Comparison of ENCODE assay signal across 26 mouse cellular contexts in genomic region chr2:79018732-79019423, GRCm38 (mm10).
DNase-seq lines count a peak whose midpoint lies in the region; ATAC-seq and TF ChIP-seq lines count a peak whose summit lies in the region.
"Had no signal": no experiment of that assay in that cellular context is flagged by ENCODE, and none has a peak within 500 bp of the region (broad histone marks: within the 10 kb centered on the region; RNA-seq: fewer than 3 reads in every experiment).

No protein-coding gene starts in this region.

- no peaks in the 10 kb centered on the region for H3K36me3 ChIP-seq in forebrain, postnatal 0 days (ENCODE audit: insufficient read depth)
- H3K36me3 ChIP-seq in liver, embryonic 12.5 days, result no peaks in the 10 kb centered on the region
- H3K36me3 ChIP-seq: embryonic facial prominence, embryonic 12.5 days; heart, embryonic 15.5 days; hindbrain, embryonic 15.5 days; limb, embryonic 10.5 days; midbrain, embryonic 13.5 days; neural tube, embryonic 12.5 days had no signal

- peak; percentile 28 for DNase-seq in kidney, postnatal 14 days
- no peak for DNase-seq in kidney, postnatal 36 days
- peak; percentile 77 to 78 for DNase-seq in spleen, postnatal 36 days (ENCODE audit: low spot score in 2 of 2)
- no peak for DNase-seq in spleen, adult 12 weeks (ENCODE audit: low spot score)
- peak; percentile 7 for DNase-seq in lung, postnatal 36 days
- no peak for DNase-seq in forebrain, postnatal 0 days
- DNase-seq: adrenal gland, postnatal 14 days; cerebellum, adult 9-11 months; gastrocnemius, postnatal 25 days; heart, postnatal 4 days; right cerebral cortex, adult 18-20 months; thymus, adult 2 months had no signal

- H3K4me3 ChIP-seq in forebrain, postnatal 0 days (ENCODE audit: low read depth, low read length), result no peak overlapping the region
- no peak overlapping the region for H3K4me3 ChIP-seq in liver, embryonic 12.5 days
- H3K4me3 ChIP-seq: embryonic facial prominence, embryonic 12.5 days; erythroblast, embryonic 14.5 days; forebrain, embryonic 13.5 days; heart, embryonic 15.5 days; hindbrain, embryonic 15.5 days; left cerebral cortex, adult 2 months; limb, embryonic 10.5 days; midbrain, embryonic 13.5 days; neural tube, embryonic 12.5 days had no signal

- ATAC-seq in forebrain, postnatal 0 days, result no peak
- ATAC-seq in liver, embryonic 12.5 days, result no peak
- ATAC-seq: activated CD4-positive, CD25-positive, alpha-beta regulatory T cell, adult 4 months; forebrain, embryonic 13.5 days; intestine, embryonic 16.5 days; midbrain, embryonic 13.5 days; Patski had no signal

- no peak overlapping the region for H3K27ac ChIP-seq in forebrain, postnatal 0 days (ENCODE audit: low read depth, low read length)
- no peak overlapping the region for H3K27ac ChIP-seq in liver, embryonic 12.5 days
- H3K27ac ChIP-seq: embryonic facial prominence, embryonic 12.5 days; forebrain, embryonic 13.5 days; heart, embryonic 15.5 days; hindbrain, embryonic 15.5 days; left cerebral cortex, adult 2 months; limb, embryonic 10.5 days; macrophage; midbrain, embryonic 13.5 days; neural tube, embryonic 12.5 days had no signal

- no peak overlapping the region for H3K4me2 ChIP-seq in forebrain, postnatal 0 days (ENCODE audit: low read depth)
- H3K4me2 ChIP-seq in liver, embryonic 12.5 days, result no peak overlapping the region
- H3K4me2 ChIP-seq: embryonic facial prominence, embryonic 12.5 days; forebrain, embryonic 13.5 days; heart, embryonic 15.5 days; hindbrain, embryonic 15.5 days; midbrain, embryonic 13.5 days; neural tube, embryonic 12.5 days had no signal

- no peak overlapping the region for H3K9ac ChIP-seq in forebrain, postnatal 0 days
- H3K9ac ChIP-seq in liver, embryonic 12.5 days, result no peak overlapping the region
- H3K9ac ChIP-seq: embryonic facial prominence, embryonic 12.5 days; forebrain, embryonic 13.5 days; heart, embryonic 15.5 days; hindbrain, embryonic 15.5 days; midbrain, embryonic 13.5 days; neural tube, embryonic 12.5 days had no signal

- TF ChIP-seq CTCF in forebrain, postnatal 0 days (IDR thresholded peaks at IDR 0.05; ENCODE audit: low read depth), result no peak

- no peaks in the 10 kb centered on the region for H3K9me3 ChIP-seq in forebrain, postnatal 0 days (ENCODE audit: low read length)
- no peaks in the 10 kb centered on the region for H3K9me3 ChIP-seq in liver, embryonic 12.5 days (replicated peaks)
- H3K9me3 ChIP-seq: embryonic facial prominence, embryonic 12.5 days; forebrain, embryonic 13.5 days; hindbrain, embryonic 15.5 days; limb, embryonic 10.5 days; midbrain, embryonic 13.5 days; neural tube, embryonic 12.5 days had no signal

- WGBS in forebrain, postnatal 0 days, result 83% methylated on average over 4 of the region's 4 CpGs
- 60% methylated on average over 4 of the region's 4 CpGs for WGBS in liver, embryonic 12.5 days (ENCODE audit: insufficient replicate concordance)

- H3K4me1 ChIP-seq in forebrain, postnatal 0 days (ENCODE audit: insufficient read depth), result no peaks in the 10 kb centered on the region
- no peaks in the 10 kb centered on the region for H3K4me1 ChIP-seq in liver, embryonic 12.5 days
- H3K4me1 ChIP-seq: embryonic facial prominence, embryonic 12.5 days; forebrain, embryonic 13.5 days; heart, embryonic 15.5 days; hindbrain, embryonic 15.5 days; limb, embryonic 10.5 days; midbrain, embryonic 13.5 days; neural tube, embryonic 12.5 days had no signal

- no peaks in the 10 kb centered on the region for H3K27me3 ChIP-seq in forebrain, postnatal 0 days (ENCODE audit: insufficient read depth, low read length)
- no peaks in the 10 kb centered on the region for H3K27me3 ChIP-seq in liver, embryonic 12.5 days (replicated peaks)
- H3K27me3 ChIP-seq: embryonic facial prominence, embryonic 12.5 days; forebrain, embryonic 13.5 days; heart, embryonic 15.5 days; hindbrain, embryonic 15.5 days; midbrain, embryonic 13.5 days; neural tube, embryonic 12.5 days; Patski had no signal

Comparison
In these comparisons a context has a peak if more than half of its experiments do, and no peak if none do; other contexts are left out.
1. DNase-seq: peak in kidney, postnatal 14 days (single experiment), spleen, postnatal 36 days (2 of 2) and lung, postnatal 36 days (single experiment); none in kidney, postnatal 36 days (0 of 2), spleen, adult 12 weeks (single experiment) and forebrain, postnatal 0 days (single experiment).